Comparison of ENCODE assay signal across 12 mouse cellular contexts in genomic region chr6:94676840-94677239, GRCm38 (mm10). TPM values are rescaled to one million over a fixed set of nuclear protein-coding genes. Genes with fewer than 3 reads are reported as not detected.
DNase-seq lines count a peak whose midpoint lies in the region; ATAC-seq and TF ChIP-seq lines count a peak whose summit lies in the region.
"Had no signal": no experiment of that assay in that cellular context is flagged by ENCODE, and none has a peak within 500 bp of the region (broad histone marks: within the 10 kb centered on the region; RNA-seq: fewer than 3 reads in every experiment).

No protein-coding gene starts in this region.

- peaks cover 58% of the 10 kb centered on the region for H3K4me1 ChIP-seq in heart, embryonic 15.5 days (replicated peaks)
- H3K4me1 ChIP-seq in lung, embryonic 15.5 days, result peaks cover 64% of the 10 kb centered on the region
- H3K4me1 ChIP-seq in lung, adult 2 months (ENCODE audit: control insufficient read depth, insufficient read depth, low read length), result peaks cover 2% of the 10 kb centered on the region; the same call in 1 of the 2 replicates
- peaks cover 64% of the 10 kb centered on the region for H3K4me1 ChIP-seq in limb, embryonic 14.5 days (ENCODE audit: control insufficient read depth, insufficient read depth, low read length)
- peaks cover 26% of the 10 kb centered on the region for H3K4me1 ChIP-seq in stomach, postnatal 0 days (replicated peaks; ENCODE audit: control insufficient read depth, insufficient read depth)

- no peak overlapping the region for H3K4me3 ChIP-seq in heart, embryonic 15.5 days
- H3K4me3 ChIP-seq in lung, embryonic 15.5 days, result no peak overlapping the region
- H3K4me3 ChIP-seq in lung, adult 2 months (replicated peaks; ENCODE audit: extremely low read depth, low read depth, low read length), result no peak overlapping the region
- H3K4me3 ChIP-seq in limb, embryonic 14.5 days (replicated peaks; ENCODE audit: low read length), result no peak overlapping the region
- no peak overlapping the region for H3K4me3 ChIP-seq in stomach, postnatal 0 days (ENCODE audit: low read depth, low read length)
- H3K4me3 ChIP-seq: megakaryocyte, embryonic 14.5 days had no signal

- H3K27me3 ChIP-seq in heart, embryonic 15.5 days, result no peaks in the 10 kb centered on the region
- no peaks in the 10 kb centered on the region for H3K27me3 ChIP-seq in lung, embryonic 15.5 days
- H3K27me3 ChIP-seq in limb, embryonic 14.5 days (ENCODE audit: control insufficient read depth, insufficient read depth, low read length), result no peaks in the 10 kb centered on the region
- no peaks in the 10 kb centered on the region for H3K27me3 ChIP-seq in stomach, postnatal 0 days (ENCODE audit: control insufficient read depth, insufficient read depth, low read length)

- no peak overlapping the region for H3K9ac ChIP-seq in heart, embryonic 15.5 days
- no peak overlapping the region for H3K9ac ChIP-seq in lung, embryonic 15.5 days
- no peak overlapping the region for H3K9ac ChIP-seq in limb, embryonic 14.5 days (ENCODE audit: low read depth, low read length, severe bottlenecking)
- H3K9ac ChIP-seq in stomach, postnatal 0 days (ENCODE audit: low read length), result no peak overlapping the region

- TF ChIP-seq CTCF in lung, adult 2 months (IDR thresholded peaks at IDR 0.05; ENCODE audit: insufficient read depth, low read length), result no peak
- no peak for TF ChIP-seq CTCF in stomach, postnatal 0 days (IDR thresholded peaks at IDR 0.05; ENCODE audit: low read depth)

- DNase-seq in heart, adult 8-10 months (ENCODE audit: low spot score), result no peak
- DNase-seq in lung, adult 2 months, result no peak
- no peak for DNase-seq in limb, embryonic 14.5 days (ENCODE audit: low spot score)
- peak; percentile 56 for DNase-seq in stomach, postnatal 0 days (ENCODE audit: low spot score)
- DNase-seq in cerebellum, adult 11-12 months, result no peak
- DNase-seq: layer of hippocampus, postnatal 36 days; thymus, postnatal 14 days had no signal

- H3K9me3 ChIP-seq in heart, embryonic 15.5 days (replicated peaks), result no peaks in the 10 kb centered on the region
- H3K9me3 ChIP-seq in lung, embryonic 15.5 days, result no peaks in the 10 kb centered on the region
- no peaks in the 10 kb centered on the region for H3K9me3 ChIP-seq in limb, embryonic 14.5 days (ENCODE audit: control insufficient read depth, low read length)
- H3K9me3 ChIP-seq in stomach, postnatal 0 days (ENCODE audit: control insufficient read depth, low read length), result no peaks in the 10 kb centered on the region
- H3K9me3 ChIP-seq: megakaryocyte, embryonic 14.5 days had no signal

- 43% methylated on average over 3 of the region's 3 CpGs for WGBS in heart, embryonic 15.5 days
- 38% methylated on average over 3 of the region's 3 CpGs for WGBS in lung, embryonic 15.5 days
- WGBS in lung, adult 2 months, result 50% methylated on average over 3 of the region's 3 CpGs
- 40% methylated on average over 3 of the region's 3 CpGs for WGBS in limb, embryonic 14.5 days
- WGBS in stomach, postnatal 0 days, result 38% methylated on average over 3 of the region's 3 CpGs

- TF ChIP-seq POLR2A in lung, adult 2 months (IDR thresholded peaks at IDR 0.05; ENCODE audit: borderline replicate concordance, extremely low read depth, low read depth, low read length), result no peak
- TF ChIP-seq POLR2A in limb, embryonic 14.5 days (IDR thresholded peaks at IDR 0.05; ENCODE audit: borderline replicate concordance, extremely low read depth, insufficient read depth, insufficient read length), result no peak

- no peaks in the 10 kb centered on the region for H3K36me3 ChIP-seq in heart, embryonic 15.5 days
- H3K36me3 ChIP-seq in lung, embryonic 15.5 days, result no peaks in the 10 kb centered on the region
- H3K36me3 ChIP-seq in limb, embryonic 14.5 days (ENCODE audit: control insufficient read depth, insufficient read depth, low read length), result no peaks in the 10 kb centered on the region
- H3K36me3 ChIP-seq in stomach, postnatal 0 days (ENCODE audit: control insufficient read depth, insufficient read depth, low read length), result no peaks in the 10 kb centered on the region

- ATAC-seq in heart, embryonic 15.5 days (replicated peaks; ENCODE audit: insufficient number of reproducible peaks, insufficient read depth, low FRiP score, low read depth), result no peak
- ATAC-seq in lung, embryonic 15.5 days (ENCODE audit: borderline replicate concordance, extremely low read depth, low FRiP score, low TSS enrichment), result peak; percentile 76
- ATAC-seq in limb, embryonic 14.5 days (ENCODE audit: low FRiP score, low read depth), result 0 out of 2 replicates have a peak, but pooled peaks have one; percentile 1
- ATAC-seq in stomach, postnatal 0 days (ENCODE audit: low FRiP score, low TSS enrichment), result peak; percentile 74
- ATAC-seq: activated CD4-positive, CD25-positive, alpha-beta regulatory T cell, adult 4 months; forebrain, embryonic 14.5 days had no signal

- H3K4me2 ChIP-seq in heart, embryonic 15.5 days, result 0 out of 2 replicates have a peak overlapping the region, but pooled peaks have one; percentile 4
- peak overlapping the region; percentile 40 for H3K4me2 ChIP-seq in lung, embryonic 15.5 days
- H3K4me2 ChIP-seq in limb, embryonic 14.5 days (replicated peaks; ENCODE audit: low read depth, low read length, severe bottlenecking), result peak overlapping the region; percentile 8; the same call in 1 of the 2 replicates
- peak overlapping the region; percentile 31 for H3K4me2 ChIP-seq in stomach, postnatal 0 days (replicated peaks; ENCODE audit: low read depth)

- 0 out of 2 replicates have a peak overlapping the region, but pooled peaks have one; percentile 5 for H3K27ac ChIP-seq in heart, embryonic 15.5 days
- H3K27ac ChIP-seq in lung, embryonic 15.5 days, result peak overlapping the region; percentile 65
- H3K27ac ChIP-seq in limb, embryonic 14.5 days (replicated peaks; ENCODE audit: low read depth, low read length), result peak overlapping the region; percentile 10; the same call in 1 of the 2 replicates
- H3K27ac ChIP-seq in stomach, postnatal 0 days (replicated peaks), result peak overlapping the region; percentile 76

- TF ChIP-seq EP300 in stomach, postnatal 0 days (optimal IDR thresholded peaks at IDR 0.05), result no peak

RNA-seq across cellular contexts. Expression of gene Lrig1, which starts 23.1 kb away (rescaled TPM):
- 8.0 and 12.6 TPM in 2 replicates for polyA plus RNA-seq in heart, embryonic 15.5 days (2015; fragmentation: Nextera tagmentation; extraction: Ambion mirVana)
- total RNA-seq in heart, adult 8-10 months (2022), result 10 to 100 TPM; 27.0 to 36.3 (median 32.2) TPM
- polyA plus RNA-seq in lung, embryonic 15.5 days (2015; fragmentation: Nextera tagmentation; extraction: Ambion mirVana), result 9.0 and 11.3 TPM in 2 replicates
- 18.7 and 22.9 TPM in 2 replicates for polyA plus RNA-seq in lung, adult 2 months (2012; rRNA removed)
- polyA plus RNA-seq in limb, embryonic 14.5 days (2012; rRNA removed), result 49.4 and 59.6 TPM in 2 replicates
- 31.2 and 35.1 TPM in 2 replicates for polyA plus RNA-seq in limb, embryonic 14.5 days (2014; fragmentation: Nextera tagmentation; extraction: Ambion mirVana)
- polyA plus RNA-seq in stomach, postnatal 0 days (2015; fragmentation: Nextera tagmentation; extraction: Ambion mirVana), result 15.2 and 19.6 TPM in 2 replicates

Comparison
In these comparisons a context has a peak if more than half of its experiments do, and no peak if none do; other contexts are left out.
1. H3K27ac ChIP-seq: peak in every context shown above with its lines; median percentile 76 in stomach, postnatal 0 days; 65 in lung, embryonic 15.5 days; 10 in limb, embryonic 14.5 days; 5 in heart, embryonic 15.5 days.